25 mouse cellular contexts compared by ENCODE assay signal in genomic region chrX:145529602-145530001, GRCm38 (mm10).
"Had no signal": no experiment of that assay in that cellular context is flagged by ENCODE, and none has a peak within 500 bp of the region (broad histone marks: within the 10 kb centered on the region; RNA-seq: fewer than 3 reads in every experiment).

No protein-coding gene starts in this region.

- H3K4me1 ChIP-seq: heart, embryonic 13.5 days; heart, embryonic 15.5 days; hindbrain, embryonic 13.5 days; hindbrain, embryonic 15.5 days; kidney, embryonic 15.5 days; limb, embryonic 10.5 days; limb, embryonic 12.5 days had no signal

- H3K27me3 ChIP-seq: heart, embryonic 13.5 days; heart, embryonic 15.5 days; hindbrain, embryonic 13.5 days; hindbrain, embryonic 15.5 days; limb, embryonic 12.5 days had no signal

- ATAC-seq: hindbrain, postnatal 0 days; intestine, embryonic 16.5 days had no signal

- H3K27ac ChIP-seq: heart, adult 2 months; heart, embryonic 13.5 days; heart, embryonic 15.5 days; hindbrain, embryonic 13.5 days; hindbrain, embryonic 15.5 days; hindbrain, postnatal 0 days; kidney, embryonic 15.5 days; kidney, postnatal 0 days; limb, embryonic 10.5 days; limb, embryonic 12.5 days had no signal

- H3K9me3 ChIP-seq: heart, embryonic 13.5 days; heart, embryonic 15.5 days; hindbrain, embryonic 13.5 days; hindbrain, embryonic 15.5 days; kidney, embryonic 15.5 days; limb, embryonic 10.5 days; limb, embryonic 12.5 days had no signal

- H3K36me3 ChIP-seq: heart, embryonic 13.5 days; heart, embryonic 15.5 days; hindbrain, embryonic 13.5 days; hindbrain, embryonic 15.5 days; kidney, embryonic 15.5 days; limb, embryonic 10.5 days; limb, embryonic 12.5 days had no signal

- H3K9ac ChIP-seq: heart, embryonic 13.5 days; heart, embryonic 15.5 days; hindbrain, embryonic 13.5 days; hindbrain, embryonic 15.5 days; kidney, embryonic 15.5 days; limb, embryonic 12.5 days had no signal

- DNase-seq: gastrocnemius, postnatal 14 days; gastrocnemius, postnatal 36 days; heart, adult 11 months; heart, adult 2 months; heart, postnatal 14 days; heart, postnatal 36 days; kidney, adult 11 months; kidney, adult 2 months; kidney, adult 9 months; kidney, postnatal 14 days; kidney, postnatal 36 days; layer of hippocampus, adult 9-11 months; layer of hippocampus, postnatal 36 days; liver had no signal

- H3K4me2 ChIP-seq: heart, embryonic 11.5 days; heart, embryonic 13.5 days; heart, embryonic 15.5 days; hindbrain, embryonic 13.5 days; hindbrain, embryonic 15.5 days; kidney, embryonic 15.5 days; limb, embryonic 12.5 days had no signal

- H3K4me3 ChIP-seq: heart, adult 2 months; heart, embryonic 13.5 days; heart, embryonic 15.5 days; hindbrain, embryonic 13.5 days; hindbrain, embryonic 15.5 days; kidney, embryonic 15.5 days; limb, embryonic 10.5 days; limb, embryonic 12.5 days had no signal
